Mouse (Mus musculus) intestine, embryonic 15.5 days (tissue): ENCODE results near the gene Saxo1. TPM values are rescaled to one million over a fixed set of nuclear protein-coding genes. Genes with fewer than 3 reads are reported as not detected.
A peak's percentile ranks its signal among the peaks of the same experiment; 100 is the strongest.

Experiments used
- ATAC-seq: fragments of 200-750 bp; cut with Nextera tagmentation; 2 replicates; pipeline ENCODE4 v1.8.0; 2017; ENCODE audit warnings: moderate TSS enrichment, moderate library complexity
- H3K27ac ChIP-seq: fragments of 300-500 bp; sonication (generic); 2 replicates; pipeline ENCODE4 v1.5.1; 2015; ENCODE audit warnings: mild to moderate bottlenecking, inconsistent platforms
- H3K27me3 ChIP-seq: fragments of 300-500 bp; sonication (generic); replicated peaks from 2 replicates; pipeline ENCODE4 v1.6.1; 2015; ENCODE audit warnings: inconsistent platforms
- H3K36me3 ChIP-seq: fragments of 300-500 bp; sonication (generic); 2 replicates; pipeline ENCODE4 v1.6.1; 2015; ENCODE audit warnings: inconsistent platforms
- H3K4me1 ChIP-seq: fragments of 300-500 bp; sonication (generic); replicated peaks from 2 replicates; pipeline ENCODE4 v1.6.1; 2015; ENCODE audit warnings: inconsistent platforms
- H3K4me2 ChIP-seq: fragments of 300-500 bp; sonication (generic); replicated peaks from 2 replicates; pipeline ENCODE4 v1.6.1; 2015; ENCODE audit warnings: mild to moderate bottlenecking, inconsistent platforms
- H3K4me3 ChIP-seq: fragments of 300-500 bp; sonication (generic); replicated peaks from 2 replicates; pipeline ENCODE4 v1.5.1; 2015; ENCODE audit warnings: inconsistent platforms
- H3K9ac ChIP-seq: fragments of 300-500 bp; sonication (generic); 2 replicates; pipeline ENCODE4 v1.6.1; 2015; ENCODE audit warnings: inconsistent platforms
- H3K9me3 ChIP-seq: fragments of 300-500 bp; sonication (generic); 2 replicates; pipeline ENCODE4 v1.6.1; 2016; ENCODE audit warnings: inconsistent platforms
- WGBS: fragments of 180-500 bp; shearing (Covaris S2); methylation state at CpG from one replicate; pipeline ENCODE4 v1.1.7; 2015; 5-methylcytosine and 5-hydroxymethylcytosine counted together
- polyA plus RNA-seq: library from polyadenylated mRNA; unstranded; fragments of >200 nt; fragmentation: Nextera tagmentation; extraction: Ambion mirVana; gene quantifications from 2 replicates; pipeline ENCODE4 v1.2.1, GENCODE M21; 2015

Saxo1 gene
- polyA plus RNA-seq, 1 experiment from 2014 or later, result not detected

DNA sequence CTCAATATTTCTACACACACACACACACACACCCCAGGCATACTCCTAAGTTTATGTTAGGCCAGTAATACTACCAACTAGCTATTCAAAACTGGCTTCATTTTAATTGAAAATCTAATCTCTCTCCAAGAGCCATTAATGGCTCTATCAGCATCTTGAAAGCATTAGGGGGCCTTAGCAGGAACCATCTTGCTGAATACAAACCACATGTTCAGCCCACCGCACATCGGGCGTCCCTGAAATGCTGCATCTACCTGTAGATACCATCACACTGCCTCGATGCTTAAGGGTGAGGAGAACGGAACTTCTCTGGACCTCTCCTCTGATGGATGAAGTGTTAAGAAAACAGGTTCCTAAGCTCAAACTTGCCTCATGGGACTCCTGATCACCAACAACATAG, 93.3 kb downstream of the Saxo1 start:
- H3K27me3 ChIP-seq, result no peaks in the 10 kb centered on the region
- no peak overlapping the region for H3K9ac ChIP-seq
- no peak for ATAC-seq
- H3K4me2 ChIP-seq, result no peak overlapping the region
- H3K27ac ChIP-seq, result no peak overlapping the region
- H3K4me1 ChIP-seq, result no peaks in the 10 kb centered on the region
- no peaks in the 10 kb centered on the region for H3K36me3 ChIP-seq
- 96% methylated on average over 5 of the region's 5 CpGs for WGBS
- H3K4me3 ChIP-seq, result no peak overlapping the region
- H3K9me3 ChIP-seq, result no peaks in the 10 kb centered on the region

- H3K4me3 ChIP-seq, result no peak overlapping the region
- WGBS, result 85% methylated on average over 3 of the region's 3 CpGs
- no peak overlapping the region for H3K9ac ChIP-seq
- H3K36me3 ChIP-seq, result no peaks in the 10 kb centered on the region
- no peak overlapping the region for H3K4me2 ChIP-seq
- H3K27ac ChIP-seq, result no peak overlapping the region
- no peaks in the 10 kb centered on the region for H3K9me3 ChIP-seq
- H3K27me3 ChIP-seq, result no peaks in the 10 kb centered on the region
- no peaks in the 10 kb centered on the region for H3K4me1 ChIP-seq
- ATAC-seq, result no peak
These were observed 107.7 kb downstream of the Saxo1 start for GRCm38 (mm10) chr4:86450468-86450867.

GRCm38 (mm10) chr4:86436336-86436735, 121.8 kb downstream of the Saxo1 start:
- Histone ChIP-seq H3K4me3 (no peak overlapping the region), H3K9ac (no peak overlapping the region), H3K36me3 (no peaks in the 10 kb centered on the region), H3K4me1 (no peaks in the 10 kb centered on the region), H3K4me2 (no peak overlapping the region), H3K27me3 (no peaks in the 10 kb centered on the region), H3K9me3 (no peaks in the 10 kb centered on the region), H3K27ac (no peak overlapping the region)
- 65% methylated on average over 3 of the region's 3 CpGs for WGBS
- no peak for ATAC-seq

DNA sequence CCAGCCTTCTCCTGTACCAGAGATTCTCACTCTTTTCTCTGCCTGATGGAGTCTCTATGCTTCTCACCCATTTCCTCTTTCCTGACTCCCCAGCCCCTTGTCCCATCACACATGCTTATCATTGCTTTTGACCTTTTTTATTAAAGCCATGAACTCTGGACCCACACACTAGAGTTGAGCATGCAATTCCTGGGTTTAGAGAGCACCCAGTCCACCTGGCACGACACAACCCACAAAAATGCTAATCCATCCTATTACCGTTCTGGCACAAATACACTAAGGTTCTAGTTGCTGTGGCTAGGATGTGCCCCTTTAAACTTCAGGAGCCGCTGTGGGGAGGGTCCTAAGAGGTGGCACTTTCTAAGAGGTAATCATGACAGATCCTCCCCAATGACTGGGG, 122.5 kb downstream of the Saxo1 start:
- Histone ChIP-seq H3K27ac (no peak overlapping the region), H3K4me1 (no peaks in the 10 kb centered on the region), H3K9ac (no peak overlapping the region), H3K36me3 (no peaks in the 10 kb centered on the region), H3K4me2 (no peak overlapping the region), H3K4me3 (no peak overlapping the region), H3K9me3 (no peaks in the 10 kb centered on the region), H3K27me3 (no peaks in the 10 kb centered on the region)
- ATAC-seq, result no peak
- 79% methylated on average over 3 of the region's 3 CpGs for WGBS

DNA sequence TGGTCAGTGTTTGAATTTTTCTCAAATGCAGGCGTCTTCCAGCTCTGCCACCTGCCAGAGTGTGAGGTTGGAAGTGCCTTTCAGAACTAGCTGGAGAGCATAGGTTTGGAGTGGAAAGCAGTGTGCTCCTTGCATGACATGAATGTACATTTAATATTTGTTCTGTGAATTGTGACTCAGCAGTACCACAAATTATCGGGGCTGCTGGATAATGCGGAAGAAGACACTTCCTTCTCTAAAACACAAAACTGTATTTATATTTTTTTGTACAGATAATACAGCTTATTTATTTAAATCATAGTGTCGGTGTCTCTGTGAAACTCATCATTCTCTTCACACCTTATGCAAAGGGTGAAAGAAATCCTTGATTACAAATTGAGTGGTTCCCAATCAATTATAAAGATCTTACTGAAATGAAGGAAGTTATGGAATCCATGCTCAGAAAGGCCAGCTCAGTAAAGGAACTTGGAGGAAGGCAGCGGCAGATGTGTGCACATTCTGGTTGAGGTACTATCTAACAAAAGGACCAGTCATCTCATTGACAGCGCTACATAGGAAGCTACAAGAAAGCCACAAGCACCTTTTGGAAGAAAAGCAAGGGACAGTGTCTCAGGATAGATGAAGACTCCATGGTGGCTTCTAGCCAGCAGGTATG, 129.9 kb downstream of the Saxo1 start:
- Histone ChIP-seq H3K9me3 (no peaks in the 10 kb centered on the region), H3K4me2 (no peak overlapping the region), H3K36me3 (no peaks in the 10 kb centered on the region), H3K4me3 (no peak overlapping the region), H3K9ac (no peak overlapping the region), H3K4me1 (no peaks in the 10 kb centered on the region; the same call in 1 of the 2 replicates), H3K27ac (no peak overlapping the region), H3K27me3 (no peaks in the 10 kb centered on the region)
- ATAC-seq, result no peak
- 85% methylated on average over 6 of the region's 6 CpGs for WGBS

GRCm38 (mm10) chr4:86427312-86427711, 130.8 kb downstream of the Saxo1 start:
- H3K36me3 ChIP-seq, result no peaks in the 10 kb centered on the region
- H3K27ac ChIP-seq, result 0 out of 2 replicates have a peak overlapping the region, but pooled peaks have one; percentile 36
- H3K4me2 ChIP-seq, result no peak overlapping the region
- no peak overlapping the region for H3K4me3 ChIP-seq
- H3K27me3 ChIP-seq, result no peaks in the 10 kb centered on the region
- no peak for ATAC-seq
- WGBS, result 76% methylated on average over 5 of the region's 5 CpGs
- no peaks in the 10 kb centered on the region for H3K9me3 ChIP-seq
- H3K4me1 ChIP-seq, result no peaks in the 10 kb centered on the region; the same call in 1 of the 2 replicates
- no peak overlapping the region for H3K9ac ChIP-seq

GRCm38 (mm10) chr4:86426549-86426948, 131.6 kb downstream of the Saxo1 start:
- H3K4me1 ChIP-seq, result no peaks in the 10 kb centered on the region; the same call in 1 of the 2 replicates
- no peaks in the 10 kb centered on the region for H3K27me3 ChIP-seq
- H3K36me3 ChIP-seq, result no peaks in the 10 kb centered on the region
- H3K4me2 ChIP-seq, result no peak overlapping the region
- no peak for ATAC-seq
- no peaks in the 10 kb centered on the region for H3K9me3 ChIP-seq
- no peak overlapping the region for H3K27ac ChIP-seq
- 91% methylated on average over 11 of the region's 11 CpGs for WGBS
- H3K4me3 ChIP-seq, result no peak overlapping the region
- H3K9ac ChIP-seq, result no peak overlapping the region

DNA sequence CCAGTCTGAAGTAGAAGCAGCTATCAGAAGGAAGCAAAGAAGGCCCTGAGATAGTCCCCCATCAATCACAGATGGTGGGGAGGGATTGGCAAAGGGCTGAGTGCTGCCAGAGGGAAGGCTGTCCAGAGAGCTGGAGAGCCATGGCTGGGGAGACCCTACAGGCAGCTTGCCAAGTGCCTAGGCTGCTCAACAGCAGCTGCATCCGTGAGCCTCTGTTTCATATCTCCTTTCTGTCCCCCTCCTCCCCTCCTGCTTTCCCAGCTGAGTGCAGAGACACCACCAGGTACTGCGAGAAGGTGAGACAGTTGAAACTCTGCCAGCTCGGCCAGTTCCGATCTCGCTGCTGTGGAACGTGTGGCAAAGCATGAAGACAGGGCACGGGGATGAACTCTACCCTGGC, 132.5 kb downstream of the Saxo1 start:
- no peak overlapping the region for H3K4me3 ChIP-seq
- H3K36me3 ChIP-seq, result no peaks in the 10 kb centered on the region
- no peaks in the 10 kb centered on the region for H3K9me3 ChIP-seq
- no peak overlapping the region for H3K4me2 ChIP-seq
- H3K27me3 ChIP-seq, result no peaks in the 10 kb centered on the region
- no peak overlapping the region for H3K9ac ChIP-seq
- H3K27ac ChIP-seq, result no peak overlapping the region
- peak; percentile 47; the same call in 1 of the 2 replicates for ATAC-seq
- 46% methylated on average over 7 of the region's 7 CpGs for WGBS
- no peaks in the 10 kb centered on the region; the same call in 1 of the 2 replicates for H3K4me1 ChIP-seq

DNA sequence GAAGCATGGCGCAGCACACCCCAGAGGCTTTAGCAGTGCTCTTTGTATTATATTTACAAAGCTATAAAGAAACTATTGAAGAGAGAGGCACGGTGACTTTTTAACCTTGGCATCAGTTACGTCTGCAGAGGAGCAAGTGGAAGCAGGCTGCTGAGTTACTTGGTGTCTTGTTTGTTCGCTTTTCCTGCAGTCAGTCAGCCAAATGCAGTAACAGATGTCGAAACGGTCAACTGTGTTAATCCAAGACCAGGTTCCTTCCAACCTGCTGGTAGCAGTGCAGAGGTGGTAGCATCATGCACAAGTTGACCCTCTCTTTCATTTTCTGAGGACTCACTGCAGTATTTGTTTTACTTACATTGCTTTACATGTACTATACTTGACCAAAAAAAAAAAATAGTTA, 135.5 kb downstream of the Saxo1 start:
- no peak for ATAC-seq
- H3K9ac ChIP-seq, result no peak overlapping the region
- 49% methylated on average over 6 of the region's 6 CpGs for WGBS
- no peak overlapping the region for H3K27ac ChIP-seq
- H3K27me3 ChIP-seq, result no peaks in the 10 kb centered on the region
- H3K36me3 ChIP-seq, result no peaks in the 10 kb centered on the region
- no peaks in the 10 kb centered on the region for H3K9me3 ChIP-seq
- H3K4me1 ChIP-seq, result no peaks in the 10 kb centered on the region; the same call in 1 of the 2 replicates
- no peak overlapping the region for H3K4me2 ChIP-seq
- H3K4me3 ChIP-seq, result no peak overlapping the region

DNA sequence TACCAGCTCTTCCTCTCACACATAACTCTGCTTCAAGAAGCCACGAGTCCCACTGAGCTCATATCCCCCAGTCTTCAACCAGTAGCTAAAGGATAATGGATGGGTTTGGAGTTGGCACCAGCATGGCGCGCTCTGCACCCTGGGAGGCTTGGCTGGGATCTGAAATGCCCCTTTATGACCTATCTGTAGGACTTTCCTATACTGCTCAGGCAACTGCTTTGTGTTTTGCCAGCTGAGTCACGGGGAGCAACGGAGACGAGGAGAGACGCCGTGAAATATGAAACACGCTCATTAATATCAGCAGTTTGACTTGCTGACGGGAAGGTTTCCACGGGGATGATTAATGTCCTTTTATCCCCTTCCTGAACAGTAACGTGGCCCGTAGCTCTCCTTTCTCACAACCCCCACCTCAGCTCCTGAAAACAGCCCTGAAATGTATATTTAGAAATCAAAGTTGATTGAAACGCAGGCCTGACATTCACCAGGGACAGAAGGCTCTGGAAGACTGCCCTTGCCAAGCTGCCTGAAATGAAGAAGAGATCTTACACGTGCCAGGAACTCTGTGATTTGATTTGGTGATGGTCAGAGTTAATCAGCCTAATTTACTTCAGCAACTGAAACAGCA, 141.6 kb downstream of the Saxo1 start:
- no peak overlapping the region for H3K4me2 ChIP-seq
- H3K27me3 ChIP-seq, result no peaks in the 10 kb centered on the region
- no peaks in the 10 kb centered on the region for H3K9me3 ChIP-seq
- H3K4me1 ChIP-seq, result no peaks in the 10 kb centered on the region
- H3K27ac ChIP-seq, result no peak overlapping the region
- 44% methylated on average over 15 of the region's 15 CpGs for WGBS
- H3K36me3 ChIP-seq, result no peaks in the 10 kb centered on the region
- H3K4me3 ChIP-seq, result no peak overlapping the region
- ATAC-seq, result 0 out of 2 replicates have a peak, but pooled peaks have one; percentile 25
- no peak overlapping the region for H3K9ac ChIP-seq

- ATAC-seq, result no peak
- 56% methylated on average over 3 of the region's 3 CpGs for WGBS
- no peaks in the 10 kb centered on the region for H3K36me3 ChIP-seq
- no peak overlapping the region for H3K4me2 ChIP-seq
- H3K4me3 ChIP-seq, result no peak overlapping the region
- H3K27ac ChIP-seq, result no peak overlapping the region
- no peaks in the 10 kb centered on the region for H3K4me1 ChIP-seq
- H3K9me3 ChIP-seq, result no peaks in the 10 kb centered on the region
- H3K27me3 ChIP-seq, result no peaks in the 10 kb centered on the region
- H3K9ac ChIP-seq, result no peak overlapping the region
These were observed 144.7 kb downstream of the Saxo1 start for GRCm38 (mm10) chr4:86413388-86413787.

DNA sequence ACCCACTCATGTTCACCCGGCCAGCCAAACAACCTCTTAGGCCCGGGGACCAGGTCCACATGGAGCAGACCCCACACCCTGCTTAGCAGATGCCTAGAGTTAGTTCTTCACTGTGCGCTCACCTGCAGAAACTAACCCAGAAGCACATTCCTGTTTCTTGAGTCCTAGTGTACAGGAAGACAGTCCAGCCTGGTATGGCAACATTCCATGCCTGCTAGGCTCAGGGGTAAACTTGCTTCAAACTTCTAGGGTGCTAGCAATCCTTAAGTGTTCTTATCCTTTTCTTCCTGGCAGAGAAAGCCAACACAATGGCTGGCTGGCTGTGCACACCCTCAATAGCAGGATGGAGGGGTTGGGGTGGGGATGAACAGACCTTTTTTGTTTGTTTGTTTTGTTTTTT, 147.2 kb downstream of the Saxo1 start:
- Histone ChIP-seq H3K36me3 (no peaks in the 10 kb centered on the region), H3K4me3 (no peak overlapping the region), H3K9ac (no peak overlapping the region), H3K9me3 (no peaks in the 10 kb centered on the region), H3K4me1 (0 out of 2 replicates have a peak, but pooled peaks cover 4% of the 10 kb centered on the region), H3K4me2 (no peak overlapping the region), H3K27me3 (no peaks in the 10 kb centered on the region), H3K27ac (no peak overlapping the region)
- no peak for ATAC-seq
- WGBS, result 87% methylated on average over 3 of the region's 3 CpGs

GRCm38 (mm10) chr4:86408421-86408820, 149.7 kb downstream of the Saxo1 start:
- Histone ChIP-seq H3K4me1 (0 out of 2 replicates have a peak, but pooled peaks cover 4% of the 10 kb centered on the region), H3K27me3 (no peaks in the 10 kb centered on the region), H3K27ac (no peak overlapping the region), H3K4me3 (no peak overlapping the region), H3K9ac (no peak overlapping the region), H3K4me2 (no peak overlapping the region), H3K36me3 (no peaks in the 10 kb centered on the region), H3K9me3 (no peaks in the 10 kb centered on the region)
- ATAC-seq, result no peak
- 62% methylated on average over 9 of the region's 9 CpGs for WGBS
